Mouse (Mus musculus): Measurements from ENCODE around the gene Samd14. TPM values are rescaled to one million over a fixed set of nuclear protein-coding genes. Genes with fewer than 3 reads are reported as not detected.

Gene Samd14
- polyA plus RNA-seq, 1 experiment = 460 TPM

DNA sequence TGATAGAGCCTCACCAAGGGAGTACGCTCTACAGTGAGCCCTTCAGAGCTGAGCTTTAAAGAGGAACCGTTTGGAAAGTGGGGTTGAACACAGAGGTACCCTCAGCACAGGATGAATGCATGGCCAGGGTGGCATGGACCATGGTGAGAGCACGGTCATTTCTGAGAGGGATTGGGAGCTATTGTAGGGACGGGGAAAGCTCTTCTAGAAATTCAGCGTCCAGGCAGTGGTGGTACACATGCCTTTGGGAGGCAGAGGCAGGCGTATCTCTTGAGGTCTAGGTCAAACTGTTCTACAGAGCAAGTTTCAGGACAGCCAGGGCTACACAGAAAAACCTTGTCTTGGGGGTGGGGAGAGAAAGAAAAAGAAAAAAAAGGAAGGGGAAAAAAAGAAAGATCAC is 12.7 kb upstream of the Samd14 start:
- no peak for TF ChIP-seq GATA1 (IDR thresholded peaks at IDR 0.05; ENCODE audit: low read length)

DNA sequence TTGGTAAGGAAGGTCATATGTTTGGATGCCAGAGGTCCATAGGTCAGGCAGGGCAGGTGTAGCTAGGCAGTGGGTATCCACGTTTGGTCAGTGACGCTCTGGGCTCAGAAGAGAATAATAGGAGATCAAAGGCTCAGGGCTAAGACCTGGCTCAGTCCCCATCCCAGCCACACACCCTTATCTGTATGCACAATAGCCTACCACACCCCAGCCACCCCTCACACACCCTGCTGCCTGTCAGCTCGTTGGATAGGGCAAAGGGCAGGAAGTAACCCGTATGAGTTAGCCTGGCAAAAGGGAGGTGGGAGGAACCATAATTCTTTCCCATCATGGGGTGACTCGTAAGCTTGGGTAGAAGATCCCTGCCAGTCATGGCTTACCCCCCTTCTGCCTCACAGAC is 12.1 kb upstream of the Samd14 start:
- TF ChIP-seq GATA1 (IDR thresholded peaks at IDR 0.05; ENCODE audit: low read length) = no peak

DNA sequence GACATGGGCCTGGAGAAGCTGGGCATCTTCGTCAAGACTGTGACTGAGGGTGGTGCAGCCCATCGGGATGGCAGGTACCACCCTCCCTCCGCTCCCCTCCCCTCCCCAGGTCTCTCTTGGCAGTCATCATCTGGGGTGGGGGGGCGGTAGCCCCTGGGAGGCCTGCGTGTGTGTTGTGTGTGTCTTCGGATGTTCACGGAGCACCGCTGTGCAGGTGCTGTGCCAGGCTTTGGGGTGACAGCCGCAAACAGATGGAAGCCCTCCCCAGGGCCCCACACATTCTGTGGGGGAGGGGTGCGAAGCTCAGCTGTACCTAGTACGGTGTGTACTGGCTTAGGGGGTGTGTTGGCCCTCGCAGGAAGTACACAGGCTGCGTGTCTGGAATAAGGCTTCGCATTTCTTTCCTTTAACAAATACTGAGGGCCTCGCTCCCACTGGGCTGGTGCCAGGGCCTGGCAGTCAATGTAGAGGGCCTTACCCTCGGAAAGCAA is 11.6 kb upstream of the Samd14 start:
- TF ChIP-seq GATA1 (IDR thresholded peaks at IDR 0.05; ENCODE audit: low read length) = no peak

DNA sequence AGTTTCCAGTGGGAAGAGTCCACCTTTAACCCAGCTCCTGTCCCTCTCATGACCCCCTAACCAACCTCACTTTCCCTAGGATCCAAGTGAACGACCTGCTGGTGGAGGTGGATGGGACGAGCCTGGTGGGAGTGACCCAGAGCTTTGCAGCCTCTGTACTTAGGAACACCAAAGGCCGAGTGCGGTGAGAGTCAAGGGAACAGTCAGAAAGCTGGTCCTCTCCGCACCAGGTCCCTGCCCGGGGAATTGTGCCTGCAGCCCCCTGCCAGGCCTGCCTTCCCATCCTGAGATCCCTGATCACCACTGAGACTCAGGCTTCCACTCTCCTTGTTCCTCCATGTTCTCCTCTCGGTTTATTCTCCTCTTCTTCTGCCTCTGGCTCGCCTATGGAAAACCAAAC is 9.6 kb upstream of the Samd14 start:
- no peak for TF ChIP-seq GATA1 (IDR thresholded peaks at IDR 0.05; ENCODE audit: low read length)

DNA sequence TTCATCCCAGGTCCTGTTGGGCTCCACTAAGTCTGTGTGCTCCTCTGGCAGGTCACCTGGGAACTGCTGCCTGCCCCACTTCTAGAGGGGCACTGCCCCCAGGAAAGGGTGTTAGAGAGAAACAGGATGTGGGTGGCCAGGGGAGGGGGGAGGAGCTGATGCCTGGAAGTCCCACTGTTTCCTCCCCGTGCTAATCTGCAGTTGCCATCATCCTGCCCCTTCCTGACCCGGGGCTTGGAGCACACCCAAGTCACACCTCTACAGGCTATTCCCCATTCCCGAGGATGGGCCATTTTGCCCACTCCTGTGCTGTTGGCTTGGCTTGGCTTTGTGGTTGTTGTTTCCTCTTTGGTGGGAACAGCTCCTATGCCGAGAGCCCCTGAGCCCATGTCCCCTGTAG is 9.1 kb upstream of the Samd14 start:
- TF ChIP-seq GATA1 (IDR thresholded peaks at IDR 0.05; ENCODE audit: low read length) = no peak

DNA sequence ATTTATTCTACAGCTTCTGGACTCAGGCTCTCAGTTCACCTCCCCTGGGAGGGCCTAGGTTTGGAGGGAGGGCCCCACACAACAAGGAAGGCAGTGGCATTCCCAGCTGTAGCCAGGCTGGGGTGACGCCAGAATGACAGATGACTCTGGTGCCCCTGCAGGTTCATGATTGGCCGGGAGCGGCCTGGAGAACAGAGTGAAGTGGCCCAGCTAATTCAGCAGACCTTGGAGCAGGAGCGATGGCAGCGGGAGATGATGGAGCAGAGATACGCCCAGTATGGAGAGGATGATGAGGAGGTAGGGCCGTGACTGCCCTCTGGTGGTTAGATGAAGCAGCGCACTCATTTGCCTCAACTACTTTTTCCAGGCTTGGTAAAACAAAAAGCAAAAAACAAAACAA is 8.6 kb upstream of the Samd14 start:
- TF ChIP-seq GATA1 (IDR thresholded peaks at IDR 0.05; ENCODE audit: low read length) = no peak

DNA sequence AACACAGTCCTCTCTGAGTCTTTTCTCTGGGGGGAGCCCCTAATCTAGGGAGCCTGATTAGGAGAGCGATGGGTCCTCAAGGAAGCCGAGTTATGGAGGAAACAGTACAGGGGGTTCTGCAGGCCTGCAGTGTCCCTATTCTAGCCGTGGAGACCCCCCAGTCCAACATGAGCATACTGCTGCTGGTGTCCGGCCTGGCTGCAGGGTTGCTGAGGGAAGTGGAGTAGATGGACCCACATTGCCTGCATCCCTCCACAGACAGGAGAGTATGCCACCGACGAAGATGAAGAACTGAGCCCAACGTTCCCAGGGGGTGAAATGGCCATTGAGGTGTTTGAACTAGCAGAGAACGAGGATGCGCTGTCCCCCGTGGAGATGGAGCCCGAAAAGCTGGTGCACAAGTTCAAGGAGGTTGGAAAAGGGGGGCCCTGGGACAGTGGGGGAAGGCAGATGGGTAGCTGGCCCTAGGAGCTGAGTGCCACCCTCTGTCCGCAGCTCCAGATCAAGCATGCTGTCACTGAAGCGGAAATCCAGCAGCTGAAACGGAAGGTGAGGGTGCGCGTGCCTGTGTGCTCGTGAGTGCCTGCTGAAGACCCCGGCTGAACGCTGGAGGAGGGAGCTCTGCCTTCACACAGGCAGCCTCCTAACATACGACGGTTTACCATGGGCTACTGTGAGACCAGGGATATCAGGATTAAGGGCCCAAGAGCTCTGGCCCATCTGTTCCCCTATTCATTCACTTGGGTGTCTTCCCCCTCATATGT is 7.9 kb upstream of the Samd14 start:
- no peak for TF ChIP-seq GATA1 (IDR thresholded peaks at IDR 0.05; ENCODE audit: low read length)

DNA sequence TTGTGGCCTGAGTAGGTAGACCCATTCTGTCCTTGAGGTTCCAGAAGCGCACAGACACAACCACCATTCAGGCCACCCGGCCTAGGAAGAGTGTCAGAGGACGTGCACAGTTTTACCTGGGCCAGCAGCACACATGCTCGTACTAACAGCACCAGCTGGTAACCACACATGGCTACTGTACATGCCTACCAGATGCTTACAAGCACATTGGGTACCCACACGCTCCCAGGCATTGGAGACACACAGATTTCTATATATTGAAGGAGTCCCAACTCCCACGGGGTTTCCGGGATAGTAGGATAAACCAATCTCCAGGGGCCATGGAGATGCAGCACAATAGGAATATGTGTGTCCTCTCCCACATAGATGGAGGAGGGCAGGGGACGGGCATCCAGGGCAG is 7.0 kb upstream of the Samd14 start:
- TF ChIP-seq GATA1 (IDR thresholded peaks at IDR 0.05; ENCODE audit: low read length) = no peak

DNA sequence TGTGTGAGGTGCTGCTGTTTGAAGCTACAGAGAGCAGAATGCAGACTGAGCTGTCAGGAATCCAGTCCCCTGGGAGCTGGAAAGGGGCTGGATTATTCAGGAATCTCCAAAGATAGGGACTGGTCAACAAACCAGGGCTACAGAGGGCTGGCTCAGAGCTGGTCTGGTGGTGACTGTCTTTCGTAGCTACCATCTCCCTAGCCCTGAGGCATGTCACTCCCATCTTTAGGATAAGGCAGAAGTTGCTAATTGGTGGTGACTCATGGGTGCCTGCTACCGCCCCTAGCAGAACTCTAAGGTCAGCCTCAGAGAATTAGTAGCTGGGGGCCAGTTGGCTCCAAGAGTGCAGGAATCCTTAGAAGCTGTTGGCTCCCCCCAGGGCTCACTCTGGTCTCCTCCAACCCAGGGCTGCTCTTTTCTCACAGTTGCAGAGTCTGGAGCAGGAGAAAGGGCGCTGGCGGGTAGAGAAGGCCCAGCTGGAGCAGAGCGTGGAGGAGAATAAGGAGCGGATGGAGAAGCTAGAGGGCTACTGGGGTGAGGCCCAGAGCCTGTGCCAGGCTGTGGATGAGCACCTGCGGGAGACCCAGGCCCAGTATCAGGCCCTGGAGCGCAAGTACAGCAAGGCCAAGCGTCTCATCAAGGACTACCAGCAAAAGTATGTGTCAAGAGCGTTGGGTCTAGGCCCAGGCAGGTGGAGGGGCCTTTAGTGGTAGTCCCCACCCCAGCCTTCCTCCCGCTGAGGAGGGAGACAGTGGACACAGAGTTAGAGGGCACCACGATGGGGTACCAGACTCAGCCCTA is 5.3 kb upstream of the Samd14 start:
- TF ChIP-seq GATA1 (IDR thresholded peaks at IDR 0.05; ENCODE audit: low read length) = no peak

DNA sequence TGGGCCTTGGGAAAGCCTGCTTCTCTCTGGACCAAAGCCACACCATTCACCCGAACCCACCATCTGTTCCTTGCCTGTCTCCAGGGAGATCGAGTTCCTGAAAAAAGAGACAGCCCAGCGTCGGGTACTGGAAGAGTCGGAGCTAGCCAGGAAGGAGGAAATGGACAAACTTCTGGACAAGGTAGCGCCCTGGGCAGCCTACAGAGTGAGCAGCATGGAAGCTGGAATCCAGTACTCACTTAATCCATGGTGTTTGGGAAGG is 4.8 kb upstream of the Samd14 start:
- TF ChIP-seq GATA1 (IDR thresholded peaks at IDR 0.05; ENCODE audit: low read length) = no peak

DNA sequence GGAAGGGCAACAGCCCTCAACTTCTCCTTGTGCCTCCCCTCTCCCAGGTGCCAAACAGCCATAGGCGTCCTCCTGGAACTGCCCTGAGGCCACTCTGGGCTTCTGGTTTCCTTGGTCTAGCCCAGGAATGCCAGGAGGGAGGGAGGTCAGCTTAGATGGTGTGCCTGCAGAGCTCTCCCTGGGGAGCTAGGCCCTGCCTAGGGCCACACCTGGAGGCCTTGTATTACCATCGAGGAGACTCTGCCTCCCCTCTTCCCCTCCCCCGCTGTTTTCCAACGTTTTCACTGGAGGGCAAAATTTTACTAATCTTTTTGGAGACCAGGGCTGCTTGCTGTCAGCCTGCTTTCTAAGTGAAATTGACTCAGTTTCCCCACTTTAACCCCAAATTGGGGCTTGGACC is 3.6 kb upstream of the Samd14 start:
- TF ChIP-seq GATA1 (IDR thresholded peaks at IDR 0.05; ENCODE audit: low read length) = no peak

DNA sequence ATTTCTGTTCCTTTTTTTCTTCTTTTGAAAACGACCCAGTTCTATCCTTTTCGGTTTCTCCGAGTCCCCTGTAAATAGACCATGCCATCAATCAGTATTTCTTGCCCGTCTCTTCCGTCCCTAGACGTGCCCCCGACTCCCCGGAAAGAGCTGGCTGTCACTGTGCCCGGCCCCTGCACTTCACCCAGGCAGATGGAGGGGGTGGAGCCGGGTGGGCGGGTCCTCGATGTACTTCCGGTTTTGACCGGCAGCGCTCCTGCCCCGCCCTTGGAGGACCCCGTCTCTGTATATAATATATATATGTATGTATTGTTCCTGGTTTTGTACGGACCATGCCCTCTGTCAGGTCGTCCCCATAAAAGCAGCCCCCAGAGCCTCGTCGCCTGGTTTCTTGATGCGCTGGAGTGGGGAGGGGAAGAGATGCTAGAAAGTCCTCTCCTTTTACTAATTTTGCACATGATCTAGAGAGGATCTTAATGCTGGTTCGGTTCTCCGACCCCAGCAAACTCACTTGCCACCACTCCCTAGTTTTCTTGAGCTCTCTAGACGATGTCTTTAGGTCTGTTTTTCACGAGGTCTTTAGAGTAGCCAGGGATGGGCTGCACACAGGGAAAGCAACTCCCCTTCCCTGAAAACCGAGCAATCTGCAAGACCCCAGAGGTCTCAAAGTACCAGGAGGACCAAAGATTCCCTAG is 3.0 kb upstream of the Samd14 start:
- no peak for TF ChIP-seq GATA1 (IDR thresholded peaks at IDR 0.05; ENCODE audit: low read length)

DNA sequence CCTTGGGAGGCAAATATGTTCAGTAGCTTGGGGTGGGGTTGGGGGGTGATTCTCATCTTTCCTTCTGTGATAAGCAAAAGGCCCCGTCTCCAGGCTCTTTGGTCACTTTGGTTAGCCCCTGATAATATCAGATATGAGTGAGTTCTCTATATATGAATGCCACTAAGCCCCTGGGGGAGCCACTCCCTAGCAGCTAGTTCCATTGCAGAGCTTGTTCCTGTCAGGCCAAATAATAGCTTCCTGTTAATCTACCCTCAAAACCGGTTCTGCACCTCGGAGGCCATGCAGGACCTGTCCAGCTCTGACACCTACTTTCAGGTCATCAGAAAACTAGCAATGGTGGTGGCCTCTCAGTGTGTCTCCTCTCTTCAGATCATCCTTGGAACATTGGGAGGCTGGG is 2.3 kb upstream of the Samd14 start:
- no peak for TF ChIP-seq GATA1 (IDR thresholded peaks at IDR 0.05; ENCODE audit: low read length)

DNA sequence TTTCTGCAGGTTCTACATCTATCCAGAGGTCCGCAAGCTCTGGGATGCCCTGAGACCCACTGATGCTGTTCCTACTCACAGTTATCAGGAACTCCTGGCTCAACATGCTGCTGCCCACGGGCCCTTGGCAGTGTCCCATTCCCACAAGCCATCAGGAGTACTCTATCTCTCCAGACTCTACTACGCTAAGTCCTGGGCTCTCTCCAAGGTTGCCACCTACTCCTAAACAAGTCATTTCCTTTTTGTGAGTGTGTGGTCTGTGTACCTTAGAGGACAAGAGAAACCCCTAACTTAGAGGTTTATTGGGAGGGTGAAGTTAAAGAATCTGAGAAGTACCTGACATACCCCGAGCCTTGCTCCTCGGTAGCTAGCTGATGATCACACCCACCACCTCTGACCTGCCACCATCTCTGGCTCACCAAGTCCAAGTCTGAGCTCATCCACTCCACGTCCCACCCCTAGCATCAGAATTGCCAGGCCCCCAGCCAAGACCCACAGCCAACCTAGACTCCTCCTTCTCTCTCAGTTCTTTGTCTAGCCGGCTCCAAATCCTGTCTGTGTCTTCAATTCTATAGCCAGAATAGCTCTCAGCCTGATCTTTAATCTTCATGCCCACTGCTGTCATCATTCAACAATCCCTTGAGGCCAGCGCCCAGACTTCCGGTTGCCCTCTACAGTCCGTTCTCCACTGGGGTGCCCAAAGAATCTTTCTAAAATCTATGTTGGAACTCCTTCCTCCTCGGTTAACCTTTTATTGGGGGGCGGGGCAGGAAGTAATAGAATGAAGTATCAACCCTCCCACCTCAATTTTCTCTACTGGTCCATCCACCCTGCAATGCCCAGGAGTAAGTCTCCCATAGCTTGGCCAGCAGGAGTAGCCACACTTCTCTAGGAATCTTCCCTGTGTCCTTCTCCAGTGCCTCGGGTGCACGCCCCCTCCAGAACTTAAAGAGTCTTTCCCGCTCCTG is 734 bp upstream of the Samd14 start:
- TF ChIP-seq GATA1 (IDR thresholded peaks at IDR 0.05; ENCODE audit: low read length) = no peak

DNA sequence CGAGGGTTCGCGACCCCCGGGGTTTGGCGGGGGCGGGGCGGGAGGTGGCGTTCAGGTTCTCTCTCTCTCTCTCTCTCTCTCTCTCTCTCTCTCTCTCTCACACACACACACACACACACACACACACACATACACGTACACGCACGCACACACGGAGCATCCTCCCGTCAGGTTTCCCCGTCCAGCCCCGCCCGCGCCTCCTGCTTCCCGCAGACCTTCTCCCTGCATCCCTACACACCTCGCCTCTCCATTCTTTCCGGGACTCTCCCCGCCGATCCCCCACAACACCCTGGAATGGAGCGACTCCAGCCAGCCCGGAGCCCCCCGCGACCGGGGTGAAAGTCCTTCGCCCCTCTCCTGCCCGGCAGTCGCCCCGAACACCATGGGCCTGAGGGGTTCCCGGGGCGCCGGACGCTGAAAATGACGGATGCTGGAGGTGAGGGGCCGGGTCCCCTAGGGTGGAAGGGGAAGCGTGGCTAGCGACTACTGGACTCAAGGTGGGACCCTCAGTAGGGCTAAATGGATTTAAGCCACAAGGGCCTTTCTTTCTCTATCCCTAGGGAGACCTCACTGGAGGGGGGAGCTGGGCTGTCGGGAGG is 561 bp downstream of the Samd14 start:
- TF ChIP-seq GATA1 (IDR thresholded peaks at IDR 0.05; ENCODE audit: low read length) = no peak

All from G1E-ER4 (cell line).